Mouse (Mus musculus) hindbrain, embryonic 13.5 days (tissue): ENCODE results near the gene Wdr59. TPM values are rescaled to one million over a fixed set of nuclear protein-coding genes. Genes with fewer than 3 reads are reported as not detected.

Experiments
- ATAC-seq: fragments of 200-750 bp; cut with Nextera tagmentation; 2 replicates; pipeline ENCODE4 v1.8.0; 2017; ENCODE audit warnings: moderate TSS enrichment; ENCODE audit not compliant: low FRiP score
- H3K27ac ChIP-seq: fragments of 300-500 bp; sonication (generic); 2 replicates; pipeline ENCODE4 v1.5.1; 2015; ENCODE audit warnings: inconsistent platforms, mild to moderate bottlenecking, moderate library complexity
- H3K27me3 ChIP-seq: fragments of 300-500 bp; sonication (generic); 2 replicates; pipeline ENCODE4 v1.6.1; 2015; ENCODE audit warnings: mild to moderate bottlenecking, inconsistent platforms
- H3K36me3 ChIP-seq: fragments of 300-500 bp; sonication (generic); 2 replicates; pipeline ENCODE4 v1.6.1; 2015; ENCODE audit warnings: mild to moderate bottlenecking, inconsistent platforms
- H3K4me1 ChIP-seq: fragments of 300-500 bp; sonication (generic); replicated peaks from 2 replicates; pipeline ENCODE4 v1.6.1; 2015; ENCODE audit warnings: inconsistent platforms
- H3K4me2 ChIP-seq: fragments of 300-500 bp; sonication (generic); 2 replicates; pipeline ENCODE4 v1.6.1; 2015; ENCODE audit warnings: inconsistent platforms, mild to moderate bottlenecking, moderate library complexity
- H3K4me3 ChIP-seq: fragments of 300-500 bp; sonication (generic); 2 replicates; pipeline ENCODE4 v1.5.1; 2015; ENCODE audit warnings: mild to moderate bottlenecking, inconsistent platforms
- H3K9ac ChIP-seq: fragments of 300-500 bp; sonication (generic); 2 replicates; pipeline ENCODE4 v1.6.1; 2015; ENCODE audit warnings: mild to moderate bottlenecking, inconsistent platforms
- H3K9me3 ChIP-seq: fragments of 300-500 bp; sonication (generic); 2 replicates; pipeline ENCODE4 v1.6.1; 2016; ENCODE audit warnings: inconsistent platforms
- WGBS: fragments of 180-500 bp; shearing (Covaris S2); methylation state at CpG from one replicate; pipeline ENCODE4 v1.1.7; 2015; 5-methylcytosine and 5-hydroxymethylcytosine counted together
- polyA plus RNA-seq: library from polyadenylated mRNA; unstranded; fragments of >200 nt; fragmentation: Nextera tagmentation; extraction: Ambion mirVana; gene quantifications from 2 replicates; pipeline ENCODE4 v1.2.1, GENCODE M21; 2015

The Wdr59 gene
- polyA plus RNA-seq, 1 experiment from 2014 or later: 7.4 TPM

GRCm38 (mm10) chr8:111551511-111552130 is 29.7 kb upstream of the Wdr59 start:
- Histone ChIP-seq H3K27ac (no peak overlapping the region), H3K27me3 (no peaks in the 10 kb centered on the region), H3K9ac (no peak overlapping the region), H3K36me3 (no peaks in the 10 kb centered on the region), H3K4me1 (peaks cover 42% of the 10 kb centered on the region), H3K9me3 (no peaks in the 10 kb centered on the region), H3K4me3 (no peak overlapping the region), H3K4me2 (no peak overlapping the region)
- 71% methylated on average over 8 of the region's 8 CpGs for WGBS
- no peak for ATAC-seq

- WGBS: 62% methylated on average over 9 of the region's 9 CpGs
- no peak overlapping the region for H3K9ac ChIP-seq
- peak overlapping the region; percentile 2; the same call in 1 of the 2 replicates for H3K27ac ChIP-seq
- no peak for ATAC-seq
- H3K4me1 ChIP-seq: peaks cover 37% of the 10 kb centered on the region
- H3K9me3 ChIP-seq: no peaks in the 10 kb centered on the region
- H3K4me3 ChIP-seq: no peak overlapping the region
- no peak overlapping the region for H3K4me2 ChIP-seq
- H3K36me3 ChIP-seq: no peaks in the 10 kb centered on the region
- H3K27me3 ChIP-seq: no peaks in the 10 kb centered on the region
Measured at GRCm38 (mm10) chr8:111550002-111550870, 28.3 kb upstream of the Wdr59 start.

GRCm38 (mm10) chr8:111548201-111548600 is 26.3 kb upstream of the Wdr59 start:
- ATAC-seq: no peak
- H3K9ac ChIP-seq: no peak overlapping the region
- H3K4me2 ChIP-seq: no peak overlapping the region
- peaks cover 3% of the 10 kb centered on the region; the same call in 1 of the 2 replicates for H3K36me3 ChIP-seq
- peaks cover 29% of the 10 kb centered on the region for H3K4me1 ChIP-seq
- no peak overlapping the region for H3K4me3 ChIP-seq
- no peaks in the 10 kb centered on the region for H3K27me3 ChIP-seq
- H3K27ac ChIP-seq: no peak overlapping the region
- WGBS: 88% methylated on average over 6 of the region's 6 CpGs
- H3K9me3 ChIP-seq: no peaks in the 10 kb centered on the region

GRCm38 (mm10) chr8:111547144-111547543 is 25.3 kb upstream of the Wdr59 start:
- peaks cover 37% of the 10 kb centered on the region for H3K4me1 ChIP-seq
- no peaks in the 10 kb centered on the region for H3K27me3 ChIP-seq
- no peak for ATAC-seq
- H3K36me3 ChIP-seq: peaks cover 3% of the 10 kb centered on the region; the same call in 1 of the 2 replicates
- H3K4me2 ChIP-seq: no peak overlapping the region
- 93% methylated on average over 3 of the region's 3 CpGs for WGBS
- no peak overlapping the region for H3K4me3 ChIP-seq
- no peaks in the 10 kb centered on the region for H3K9me3 ChIP-seq
- H3K27ac ChIP-seq: no peak overlapping the region
- H3K9ac ChIP-seq: no peak overlapping the region

GRCm38 (mm10) chr8:111545406-111546156 is 23.7 kb upstream of the Wdr59 start:
- no peak overlapping the region for H3K27ac ChIP-seq
- H3K4me1 ChIP-seq: peaks cover 48% of the 10 kb centered on the region
- H3K36me3 ChIP-seq: peaks cover 3% of the 10 kb centered on the region; the same call in 1 of the 2 replicates
- H3K9me3 ChIP-seq: no peaks in the 10 kb centered on the region
- H3K4me3 ChIP-seq: no peak overlapping the region
- no peaks in the 10 kb centered on the region for H3K27me3 ChIP-seq
- no peak for ATAC-seq
- no peak overlapping the region for H3K9ac ChIP-seq
- no peak overlapping the region for H3K4me2 ChIP-seq
- WGBS: 90% methylated on average over 8 of the region's 8 CpGs

GRCm38 (mm10) chr8:111543712-111544380 is 22.0 kb upstream of the Wdr59 start:
- H3K36me3 ChIP-seq: peaks cover 3% of the 10 kb centered on the region; the same call in 1 of the 2 replicates
- no peak overlapping the region for H3K9ac ChIP-seq
- no peak overlapping the region for H3K4me3 ChIP-seq
- H3K27ac ChIP-seq: no peak overlapping the region
- H3K9me3 ChIP-seq: no peaks in the 10 kb centered on the region
- H3K4me1 ChIP-seq: peaks cover 54% of the 10 kb centered on the region
- ATAC-seq: no peak
- WGBS: 93% methylated on average over 9 of the region's 9 CpGs
- no peak overlapping the region for H3K4me2 ChIP-seq
- no peaks in the 10 kb centered on the region for H3K27me3 ChIP-seq

- H3K36me3 ChIP-seq: peaks cover 3% of the 10 kb centered on the region; the same call in 1 of the 2 replicates
- ATAC-seq: no peak
- H3K27me3 ChIP-seq: no peaks in the 10 kb centered on the region
- H3K9me3 ChIP-seq: no peaks in the 10 kb centered on the region
- peak overlapping the region; percentile 67 for H3K9ac ChIP-seq
- peak overlapping the region; percentile 99 for H3K4me3 ChIP-seq
- 57% methylated on average over 10 of the region's 10 CpGs for WGBS
- H3K27ac ChIP-seq: peak overlapping the region; percentile 42; the same call in 1 of the 2 replicates
- H3K4me1 ChIP-seq: peaks cover 58% of the 10 kb centered on the region
- peak overlapping the region; percentile 99 for H3K4me2 ChIP-seq
Measured at GRCm38 (mm10) chr8:111539422-111540076, 17.7 kb upstream of the Wdr59 start.

GRCm38 (mm10) chr8:111538194-111538593 is 16.3 kb upstream of the Wdr59 start:
- Histone ChIP-seq H3K36me3 (no peaks in the 10 kb centered on the region), H3K4me2 (peak overlapping the region; percentile 99), H3K9ac (peak overlapping the region; percentile 98), H3K27ac (peak overlapping the region; percentile 30; the same call in 1 of the 2 replicates), H3K27me3 (no peaks in the 10 kb centered on the region), H3K4me3 (peak overlapping the region; percentile 99), H3K4me1 (peaks cover 52% of the 10 kb centered on the region), H3K9me3 (no peaks in the 10 kb centered on the region)
- ATAC-seq: no peak
- 0% methylated on average over 2 of the region's 2 CpGs for WGBS

- Histone ChIP-seq H3K27ac (peak overlapping the region; percentile 98), H3K9ac (peak overlapping the region; percentile 98), H3K9me3 (no peaks in the 10 kb centered on the region), H3K4me1 (peaks cover 49% of the 10 kb centered on the region), H3K4me3 (peak overlapping the region; percentile 99), H3K4me2 (peak overlapping the region; percentile 99), H3K27me3 (no peaks in the 10 kb centered on the region), H3K36me3 (no peaks in the 10 kb centered on the region)
- ATAC-seq: no peak
- WGBS: 3% methylated on average over 8 of the region's 8 CpGs
Measured at GRCm38 (mm10) chr8:111537765-111538158, 15.9 kb upstream of the Wdr59 start.

GRCm38 (mm10) chr8:111536978-111537764 is 15.3 kb upstream of the Wdr59 start:
- H3K9me3 ChIP-seq: no peaks in the 10 kb centered on the region
- no peaks in the 10 kb centered on the region for H3K27me3 ChIP-seq
- H3K4me3 ChIP-seq: peak overlapping the region; percentile 99
- ATAC-seq: peak; percentile 50
- under 1% methylated on average over 62 of the region's 64 CpGs for WGBS
- H3K4me1 ChIP-seq: peaks cover 44% of the 10 kb centered on the region
- no peaks in the 10 kb centered on the region for H3K36me3 ChIP-seq
- peak overlapping the region; percentile 98 for H3K27ac ChIP-seq
- peak overlapping the region; percentile 98 for H3K9ac ChIP-seq
- peak overlapping the region; percentile 99 for H3K4me2 ChIP-seq
